Mouse (Mus musculus): Measurements from ENCODE around the gene Mier3. TPM values are rescaled to one million over a fixed set of nuclear protein-coding genes. Genes with fewer than 3 reads are reported as not detected.
A peak's percentile ranks its signal among the peaks of the same experiment; 100 is the strongest.

Gene Mier3
- 10 to 100 TPM in 1 of 2 experiments, 1 to 10 TPM in 1; 9.4 to 12.4 TPM for total RNA-seq (2021)
- long read RNA-seq, experiment 1, partial matches to known transcripts = 2 of 2 reads
- long read RNA-seq, experiment 1, other reads (novel, unspliced or antisense) = 0 of 2 reads
- long read RNA-seq, experiment 2, partial matches to known transcripts = 0 of 1 reads
- long read RNA-seq, experiment 2, other reads (novel, unspliced or antisense) = 1 of 1 reads

- DNase-seq (ENCODE audit: low spot score) = no peak
These were observed at the start of gene Mier3 for GRCm38 (mm10) chr13:111680679-111681078. Mier3 (plus strand) TSS chr13:111680979.

- no peak for DNase-seq (ENCODE audit: low spot score)
These were observed 46.3 kb upstream of the Mier3 start for GRCm38 (mm10) chr13:111634163-111635160.

- no peak for DNase-seq (ENCODE audit: low spot score)
These were observed 40.5 kb upstream of the Mier3 start for GRCm38 (mm10) chr13:111640319-111640718.

- DNase-seq (ENCODE audit: low spot score) = no peak
These were observed 37.1 kb upstream of the Mier3 start for GRCm38 (mm10) chr13:111643636-111644035.

GRCm38 (mm10) chr13:111646204-111646603, 34.6 kb upstream of the Mier3 start:
- DNase-seq (ENCODE audit: low spot score) = no peak

- no peak for DNase-seq (ENCODE audit: low spot score)
These were observed 33.5 kb upstream of the Mier3 start for GRCm38 (mm10) chr13:111647279-111647678.

GRCm38 (mm10) chr13:111651020-111651419, 29.8 kb upstream of the Mier3 start:
- no peak for DNase-seq (ENCODE audit: low spot score)

- no peak for DNase-seq (ENCODE audit: low spot score)
These were observed 25.5 kb upstream of the Mier3 start for GRCm38 (mm10) chr13:111655273-111655672.

GRCm38 (mm10) chr13:111655856-111656255, 24.9 kb upstream of the Mier3 start:
- DNase-seq (ENCODE audit: low spot score) = no peak

- no peak for DNase-seq (ENCODE audit: low spot score)
These were observed 24.5 kb upstream of the Mier3 start for GRCm38 (mm10) chr13:111656309-111656708.

- no peak for DNase-seq (ENCODE audit: low spot score)
These were observed 24.0 kb upstream of the Mier3 start for GRCm38 (mm10) chr13:111656769-111657168.

- DNase-seq (ENCODE audit: low spot score) = peak; percentile 39
These were observed 22.1 kb upstream of the Mier3 start for GRCm38 (mm10) chr13:111658501-111659280.

- no peak for DNase-seq (ENCODE audit: low spot score)
These were observed 21.3 kb upstream of the Mier3 start for GRCm38 (mm10) chr13:111659430-111659829.

GRCm38 (mm10) chr13:111660072-111660471, 20.7 kb upstream of the Mier3 start:
- no peak for DNase-seq (ENCODE audit: low spot score)

- no peak for DNase-seq (ENCODE audit: low spot score)
These were observed 20.2 kb upstream of the Mier3 start for GRCm38 (mm10) chr13:111660556-111660955.

GRCm38 (mm10) chr13:111668016-111668415, 12.8 kb upstream of the Mier3 start:
- DNase-seq (ENCODE audit: low spot score) = no peak

- no peak for DNase-seq (ENCODE audit: low spot score)
These were observed 3.9 kb upstream of the Mier3 start for GRCm38 (mm10) chr13:111676841-111677240.

GRCm38 (mm10) chr13:111684056-111684625, 3.4 kb downstream of the Mier3 start:
- DNase-seq (ENCODE audit: low spot score) = no peak

- DNase-seq (ENCODE audit: low spot score) = peak; percentile 82
These were observed 5.1 kb downstream of the Mier3 start for GRCm38 (mm10) chr13:111685751-111686462.

- DNase-seq (ENCODE audit: low spot score) = peak; percentile 11
These were observed 5.9 kb downstream of the Mier3 start for GRCm38 (mm10) chr13:111686522-111687284.

Data from gastrocnemius, adult 18-20 months (tissue).